Mouse (Mus musculus) heart, adult 8-10 months (tissue): ENCODE measurements around the gene Rab19. TPM values are rescaled to one million over a fixed set of nuclear protein-coding genes. Genes with fewer than 3 reads are reported as not detected.
"Not testable (repeated sequence)": the region's sequence is repeated elsewhere in the genome, so short reads cannot be mapped to it uniquely, and the experiment has no call there.

Source experiments
- DNase-seq: peaks from one replicate; pipeline ENCODE4 v3.0.0; 2022; ENCODE audit warnings: low spot score
- total RNA-seq, 4 experiments: library from RNA; stranded (reverse); gene quantifications; 2 replicates each; pipeline ENCODE4 v1.2.4; 2022

The Rab19 gene
- total RNA-seq, 4 experiments from 2014 or later, result 0.29 to 0.75 (median 0.44) TPM; not detected in 1

- no peak for DNase-seq
Observed at GRCm38 (mm10) chr6:39429007-39429788, 48.2 kb downstream of the Rab19 start.

GRCm38 (mm10) chr6:39430722-39431121 lies 49.7 kb downstream of the Rab19 start:
- no peak for DNase-seq

GRCm38 (mm10) chr6:39433174-39433573 lies 52.2 kb downstream of the Rab19 start:
- no peak for DNase-seq

- no peak for DNase-seq
Observed at GRCm38 (mm10) chr6:39433701-39434100, 52.7 kb downstream of the Rab19 start.

GRCm38 (mm10) chr6:39434111-39434885 lies 53.3 kb downstream of the Rab19 start:
- DNase-seq, result no peak

- DNase-seq, result no peak
Observed at GRCm38 (mm10) chr6:39434886-39435492, 54.0 kb downstream of the Rab19 start.

- no peak for DNase-seq
Observed at GRCm38 (mm10) chr6:39435875-39436274, 54.9 kb downstream of the Rab19 start.

- DNase-seq, result not testable (repeated sequence)
Observed at GRCm38 (mm10) chr6:39437519-39437918, 56.5 kb downstream of the Rab19 start.

Other genes with a start within 250 kb of the Rab19 start
- gene Kdm7a, start 174.4 kb upstream of the Rab19 start, total RNA-seq, result 10 to 100 TPM; 16.9 to 20.8 (median 18.9) TPM
- 10 to 100 TPM; 18.9 to 25.0 (median 19.7) TPM for gene Slc37a3, start 3.5 kb upstream of the Rab19 start, total RNA-seq
- gene Mkrn1, start 39.3 kb downstream of the Rab19 start, total RNA-seq, result 10 to 100 TPM; 32.5 to 68.0 (median 39.8) TPM
- gene Dennd2a, start 176.7 kb downstream of the Rab19 start, total RNA-seq, result 1 to 10 TPM; 4.6 to 6.4 (median 5.7) TPM
- 10 to 100 TPM in 3 of 4 experiments, 1 to 10 TPM in 1; 9.4 to 15.7 (median 13.7) TPM for gene Adck2, start 192.7 kb downstream of the Rab19 start, total RNA-seq
- gene Gm42420, start 204.6 kb downstream of the Rab19 start, total RNA-seq, result not detected
- 100 to 1,000 TPM; 683 to 751 (median 738) TPM for gene Ndufb2, start 211.4 kb downstream of the Rab19 start, total RNA-seq